Mouse (Mus musculus) heart, embryonic 15.5 days (tissue): ENCODE measurements around the gene Adra2b. TPM values are rescaled to one million over a fixed set of nuclear protein-coding genes. Genes with fewer than 3 reads are reported as not detected.

Source experiments
- ATAC-seq: fragments of 200-750 bp; cut with Nextera tagmentation; replicated peaks from 2 replicates; pipeline ENCODE4 v1.8.0; 2017; ENCODE audit warnings: low read depth, moderate TSS enrichment; ENCODE audit not compliant: insufficient number of reproducible peaks, insufficient read depth, low FRiP score
- H3K27ac ChIP-seq: fragments of 300-500 bp; sonication (generic); 2 replicates; pipeline ENCODE4 v1.5.1; 2015; ENCODE audit warnings: mild to moderate bottlenecking, inconsistent platforms
- H3K27me3 ChIP-seq: fragments of 300-500 bp; sonication (generic); 2 replicates; pipeline ENCODE4 v1.6.1; 2015; ENCODE audit warnings: inconsistent platforms
- H3K36me3 ChIP-seq: fragments of 300-500 bp; sonication (generic); 2 replicates; pipeline ENCODE4 v1.6.1; 2015; ENCODE audit warnings: mild to moderate bottlenecking, inconsistent platforms
- H3K4me1 ChIP-seq: fragments of 300-500 bp; sonication (generic); replicated peaks from 2 replicates; pipeline ENCODE4 v1.6.1; 2015; ENCODE audit warnings: inconsistent platforms
- H3K4me2 ChIP-seq: fragments of 300-500 bp; sonication (generic); 2 replicates; pipeline ENCODE4 v1.6.1; 2015; ENCODE audit warnings: inconsistent platforms, mild to moderate bottlenecking, moderate library complexity
- H3K4me3 ChIP-seq: fragments of 300-500 bp; sonication (generic); 2 replicates; pipeline ENCODE4 v1.5.1; 2015; ENCODE audit warnings: mild to moderate bottlenecking, inconsistent platforms
- H3K9ac ChIP-seq: fragments of 300-500 bp; sonication (generic); 2 replicates; pipeline ENCODE4 v1.6.1; 2015; ENCODE audit warnings: mild to moderate bottlenecking, inconsistent platforms
- H3K9me3 ChIP-seq: fragments of 300-500 bp; sonication (generic); replicated peaks from 2 replicates; pipeline ENCODE4 v1.6.1; 2016; ENCODE audit warnings: inconsistent platforms
- WGBS: fragments of 180-500 bp; shearing (Covaris S2); methylation state at CpG from one replicate; pipeline ENCODE4 v1.1.7; 2015; ENCODE audit warnings: mixed read lengths; 5-methylcytosine and 5-hydroxymethylcytosine counted together
- polyA plus RNA-seq: library from polyadenylated mRNA; unstranded; fragments of >200 nt; fragmentation: Nextera tagmentation; extraction: Ambion mirVana; gene quantifications from 2 replicates; pipeline ENCODE4 v1.2.1, GENCODE M21; 2015

Gene Adra2b
- polyA plus RNA-seq, 1 experiment from 2014 or later: 1.1 TPM

DNA sequence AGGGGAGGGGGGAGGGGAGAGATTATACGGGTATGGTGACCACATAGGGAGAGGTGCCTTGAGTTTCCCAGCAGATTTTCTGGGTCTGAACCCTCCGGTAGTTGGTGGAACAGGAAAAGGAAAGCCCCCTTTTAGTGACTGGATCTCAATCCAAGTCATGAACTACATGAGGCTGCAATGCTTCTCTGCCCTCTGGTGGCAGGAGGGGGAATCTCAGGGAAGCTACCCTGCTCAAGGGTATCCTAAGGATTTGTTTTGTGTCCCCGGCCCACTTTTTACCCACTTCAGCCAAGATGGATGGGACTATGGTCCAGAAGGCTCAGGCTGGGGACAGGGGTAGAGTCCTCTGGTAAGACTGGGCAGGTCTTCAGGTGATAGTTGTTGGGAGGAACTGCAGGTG lies 21.8 kb upstream of the Adra2b start:
- WGBS: 3% methylated on average over 3 of the region's 3 CpGs
- Histone ChIP-seq H3K27me3 (peaks cover 14% of the 10 kb centered on the region), H3K4me3 (no peak overlapping the region), H3K4me2 (no peak overlapping the region), H3K27ac (no peak overlapping the region), H3K4me1 (peaks cover 8% of the 10 kb centered on the region), H3K36me3 (no peaks in the 10 kb centered on the region), H3K9ac (no peak overlapping the region), H3K9me3 (no peaks in the 10 kb centered on the region)
- ATAC-seq: no peak

- H3K4me3 ChIP-seq: no peak overlapping the region
- H3K9ac ChIP-seq: no peak overlapping the region
- no peaks in the 10 kb centered on the region for H3K9me3 ChIP-seq
- H3K4me2 ChIP-seq: no peak overlapping the region
- WGBS: 54% methylated on average over 1 of the region's 1 CpGs
- no peaks in the 10 kb centered on the region for H3K27me3 ChIP-seq
- ATAC-seq: no peak
- no peaks in the 10 kb centered on the region for H3K4me1 ChIP-seq
- H3K36me3 ChIP-seq: no peaks in the 10 kb centered on the region
- H3K27ac ChIP-seq: no peak overlapping the region
Measured at GRCm38 (mm10) chr2:127346334-127346733, 16.7 kb upstream of the Adra2b start.

- Histone ChIP-seq H3K4me2 (no peak overlapping the region), H3K9ac (no peak overlapping the region), H3K4me1 (no peaks in the 10 kb centered on the region), H3K27me3 (no peaks in the 10 kb centered on the region), H3K4me3 (no peak overlapping the region), H3K27ac (no peak overlapping the region), H3K36me3 (no peaks in the 10 kb centered on the region), H3K9me3 (no peaks in the 10 kb centered on the region)
- 68% methylated on average over 13 of the region's 13 CpGs for WGBS
- ATAC-seq: no peak
Measured at GRCm38 (mm10) chr2:127347147-127347985, 15.6 kb upstream of the Adra2b start.

DNA sequence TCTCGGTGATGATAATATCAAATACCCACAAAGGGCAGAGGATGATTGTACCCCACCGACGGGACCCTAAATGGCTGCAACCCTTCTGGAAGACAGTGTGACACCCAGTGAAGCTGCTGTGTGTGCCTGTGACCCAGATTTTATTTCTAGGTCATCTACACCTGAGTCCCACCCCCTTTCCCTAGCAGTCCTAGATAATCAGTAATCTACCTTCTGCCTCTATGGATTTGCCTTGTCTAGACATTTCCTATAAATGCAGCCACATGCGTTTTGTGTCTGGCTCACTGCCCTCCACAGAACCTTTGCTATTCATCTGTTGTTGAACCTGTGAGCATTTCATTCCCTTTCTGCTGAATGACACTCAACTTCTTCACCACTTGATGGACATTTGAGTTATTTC lies 9.1 kb upstream of the Adra2b start:
- WGBS: 84% methylated on average over 4 of the region's 4 CpGs
- ATAC-seq: no peak
- Histone ChIP-seq H3K27me3 (peaks cover 24% of the 10 kb centered on the region), H3K4me3 (no peak overlapping the region), H3K9ac (no peak overlapping the region), H3K27ac (no peak overlapping the region), H3K36me3 (no peaks in the 10 kb centered on the region), H3K4me2 (no peak overlapping the region), H3K4me1 (no peaks in the 10 kb centered on the region), H3K9me3 (no peaks in the 10 kb centered on the region)

GRCm38 (mm10) chr2:127363282-127363652 lies 259 bp downstream of the Adra2b start:
- H3K27me3 ChIP-seq: peaks cover 84% of the 10 kb centered on the region
- peaks cover 17% of the 10 kb centered on the region for H3K4me1 ChIP-seq
- peak overlapping the region; percentile 41 for H3K9ac ChIP-seq
- WGBS: under 1% methylated on average over 28 of the region's 28 CpGs
- no peak overlapping the region for H3K27ac ChIP-seq
- no peaks in the 10 kb centered on the region for H3K9me3 ChIP-seq
- peak overlapping the region; percentile 49 for H3K4me3 ChIP-seq
- H3K36me3 ChIP-seq: no peaks in the 10 kb centered on the region
- peak; percentile 23 for ATAC-seq
- H3K4me2 ChIP-seq: peak overlapping the region; percentile 82

DNA sequence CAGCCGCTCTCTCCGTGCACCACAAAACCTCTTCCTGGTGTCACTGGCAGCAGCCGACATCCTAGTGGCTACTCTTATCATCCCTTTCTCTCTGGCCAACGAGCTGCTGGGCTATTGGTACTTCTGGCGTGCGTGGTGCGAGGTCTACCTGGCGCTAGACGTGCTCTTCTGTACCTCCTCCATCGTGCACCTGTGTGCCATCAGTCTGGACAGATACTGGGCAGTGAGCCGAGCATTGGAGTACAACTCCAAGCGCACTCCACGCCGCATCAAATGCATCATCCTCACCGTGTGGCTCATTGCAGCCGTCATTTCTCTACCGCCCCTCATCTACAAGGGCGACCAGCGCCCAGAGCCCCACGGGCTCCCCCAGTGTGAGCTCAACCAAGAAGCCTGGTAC lies 688 bp downstream of the Adra2b start:
- peak overlapping the region; percentile 49 for H3K4me3 ChIP-seq
- no peak overlapping the region for H3K9ac ChIP-seq
- H3K27me3 ChIP-seq: peaks cover 84% of the 10 kb centered on the region
- peaks cover 17% of the 10 kb centered on the region for H3K4me1 ChIP-seq
- H3K27ac ChIP-seq: no peak overlapping the region
- H3K9me3 ChIP-seq: no peaks in the 10 kb centered on the region
- peak overlapping the region; percentile 82 for H3K4me2 ChIP-seq
- H3K36me3 ChIP-seq: no peaks in the 10 kb centered on the region
- no peak for ATAC-seq
- 5% methylated on average over 20 of the region's 20 CpGs for WGBS

DNA sequence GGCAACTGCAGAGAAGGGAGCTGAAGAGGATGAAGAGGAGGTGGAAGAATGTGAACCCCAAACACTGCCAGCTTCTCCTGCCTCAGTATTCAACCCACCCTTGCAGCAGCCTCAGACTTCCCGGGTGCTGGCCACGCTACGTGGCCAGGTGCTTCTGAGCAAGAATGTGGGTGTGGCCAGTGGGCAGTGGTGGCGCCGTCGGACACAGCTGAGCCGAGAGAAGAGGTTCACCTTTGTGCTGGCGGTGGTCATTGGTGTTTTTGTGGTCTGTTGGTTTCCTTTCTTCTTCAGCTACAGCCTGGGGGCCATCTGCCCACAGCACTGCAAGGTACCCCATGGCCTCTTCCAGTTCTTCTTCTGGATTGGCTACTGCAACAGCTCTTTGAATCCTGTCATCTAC lies 1.4 kb downstream of the Adra2b start:
- no peak for ATAC-seq
- H3K4me3 ChIP-seq: peak overlapping the region; percentile 49; the same call in 1 of the 2 replicates
- peak overlapping the region; percentile 82; the same call in 1 of the 2 replicates for H3K4me2 ChIP-seq
- WGBS: 22% methylated on average over 8 of the region's 8 CpGs
- H3K27ac ChIP-seq: no peak overlapping the region
- peaks cover 17% of the 10 kb centered on the region for H3K4me1 ChIP-seq
- H3K36me3 ChIP-seq: no peaks in the 10 kb centered on the region
- no peaks in the 10 kb centered on the region for H3K9me3 ChIP-seq
- peaks cover 76% of the 10 kb centered on the region for H3K27me3 ChIP-seq
- H3K9ac ChIP-seq: no peak overlapping the region

DNA sequence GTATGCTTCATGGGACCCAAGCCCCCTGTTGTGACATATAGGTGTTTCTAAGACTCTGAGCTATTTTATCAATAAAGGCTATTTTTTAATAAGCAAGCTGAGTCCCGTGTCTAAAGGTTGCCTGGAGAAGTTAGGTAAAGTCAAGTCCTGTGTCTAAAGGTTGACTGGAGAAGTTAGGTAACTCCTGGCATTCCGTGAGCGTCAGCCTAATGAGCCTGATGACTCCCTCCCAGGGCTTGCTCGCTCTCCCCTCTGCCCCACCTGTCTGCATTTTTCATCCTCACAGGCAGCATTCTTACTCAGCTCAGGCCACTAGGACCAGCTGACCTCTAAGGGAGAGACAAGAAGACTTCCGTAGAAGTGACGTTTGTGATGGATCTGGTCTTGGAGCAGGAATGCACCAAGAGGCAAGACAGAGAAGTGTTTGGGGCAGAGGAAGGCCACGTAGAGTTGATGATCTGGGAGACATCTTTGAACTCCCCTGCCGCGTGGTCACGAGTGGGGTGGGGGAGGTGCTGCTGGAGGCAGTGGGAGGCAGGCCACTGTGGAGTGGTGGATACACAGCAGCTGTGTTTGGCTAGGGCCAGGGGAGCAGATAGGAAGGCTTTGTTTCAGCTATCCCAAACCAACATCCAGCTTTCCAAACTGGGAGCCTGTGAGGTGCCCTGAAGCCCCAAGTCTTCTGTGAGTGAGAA lies 4.3 kb downstream of the Adra2b start:
- H3K9me3 ChIP-seq: no peaks in the 10 kb centered on the region
- 48% methylated on average over 10 of the region's 10 CpGs for WGBS
- H3K9ac ChIP-seq: no peak overlapping the region
- H3K27me3 ChIP-seq: peaks cover 50% of the 10 kb centered on the region
- H3K27ac ChIP-seq: no peak overlapping the region
- ATAC-seq: no peak
- H3K36me3 ChIP-seq: no peaks in the 10 kb centered on the region
- H3K4me3 ChIP-seq: no peak overlapping the region
- H3K4me1 ChIP-seq: peaks cover 41% of the 10 kb centered on the region
- H3K4me2 ChIP-seq: no peak overlapping the region

- Histone ChIP-seq H3K9ac (no peak overlapping the region), H3K4me2 (no peak overlapping the region), H3K4me1 (peaks cover 30% of the 10 kb centered on the region), H3K9me3 (no peaks in the 10 kb centered on the region), H3K4me3 (no peak overlapping the region), H3K27me3 (peaks cover 26% of the 10 kb centered on the region), H3K36me3 (no peaks in the 10 kb centered on the region), H3K27ac (no peak overlapping the region)
- ATAC-seq: no peak
- WGBS: 56% methylated on average over 5 of the region's 5 CpGs
Measured at GRCm38 (mm10) chr2:127369703-127370376, 6.8 kb downstream of the Adra2b start.

- H3K4me2 ChIP-seq: peak overlapping the region; percentile 41
- peaks cover 16% of the 10 kb centered on the region for H3K27me3 ChIP-seq
- H3K9me3 ChIP-seq: no peaks in the 10 kb centered on the region
- H3K9ac ChIP-seq: no peak overlapping the region
- 0 out of 2 replicates have a peak, but pooled peaks have one; percentile 3 for ATAC-seq
- H3K36me3 ChIP-seq: no peaks in the 10 kb centered on the region
- H3K27ac ChIP-seq: peak overlapping the region; percentile 17
- peaks cover 37% of the 10 kb centered on the region for H3K4me1 ChIP-seq
- 15% methylated on average over 9 of the region's 9 CpGs for WGBS
- H3K4me3 ChIP-seq: no peak overlapping the region
Measured at GRCm38 (mm10) chr2:127370561-127371483, 7.8 kb downstream of the Adra2b start.
